Comparison of ENCODE assay signal across 10 mouse cellular contexts in genomic region chr1:42690024-42690575, GRCm38 (mm10). TPM values are rescaled to one million over a fixed set of nuclear protein-coding genes. Genes with fewer than 3 reads are reported as not detected.
A peak's percentile ranks its signal among the peaks of the same experiment; 100 is the strongest.
DNase-seq lines count a peak whose midpoint lies in the region; ATAC-seq and TF ChIP-seq lines count a peak whose summit lies in the region.
"Had no signal": no experiment of that assay in that cellular context is flagged by ENCODE, and none has a peak within 500 bp of the region (broad histone marks: within the 10 kb centered on the region; RNA-seq: fewer than 3 reads in every experiment).

No protein-coding gene starts in this region.

- H3K36me3 ChIP-seq in forebrain, postnatal 0 days (ENCODE audit: insufficient read depth): no peaks in the 10 kb centered on the region
- H3K36me3 ChIP-seq in midbrain, embryonic 14.5 days (ENCODE audit: control insufficient read depth, insufficient read depth, low read length): no peaks in the 10 kb centered on the region
- H3K36me3 ChIP-seq: heart, embryonic 12.5 days had no signal

- H3K4me1 ChIP-seq in cortical plate, adult 2 months (ENCODE audit: control insufficient read depth, insufficient read depth, low read length): no peaks in the 10 kb centered on the region
- H3K4me1 ChIP-seq in forebrain, postnatal 0 days (ENCODE audit: insufficient read depth): peaks cover 3% of the 10 kb centered on the region; the same call in 1 of the 2 replicates
- peaks cover 28% of the 10 kb centered on the region for H3K4me1 ChIP-seq in midbrain, embryonic 14.5 days (ENCODE audit: control insufficient read depth, insufficient read depth, low read length)

- TF ChIP-seq CTCF in cortical plate, adult 2 months (IDR thresholded peaks at IDR 0.05; ENCODE audit: extremely low read depth, insufficient read depth, low read length): no peak
- TF ChIP-seq CTCF in forebrain, postnatal 0 days (IDR thresholded peaks at IDR 0.05; ENCODE audit: low read depth): no peak

- peak; percentile 14 for DNase-seq in embryo, embryonic 9.5 days (ENCODE audit: extremely low spot score)
- DNase-seq in forebrain, postnatal 0 days: peak; percentile 63
- peak; percentile 56 for DNase-seq in midbrain, embryonic 14.5 days
- no peak for DNase-seq in adrenal gland, adult 18-20 months (ENCODE audit: low spot score in 2 of 2)
- no peak for DNase-seq in spleen, adult 18-20 months
- no peak for DNase-seq in left cerebral cortex, postnatal 4 days
- DNase-seq: thymus, postnatal 4 days had no signal

- no peaks in the 10 kb centered on the region for H3K27me3 ChIP-seq in forebrain, postnatal 0 days (ENCODE audit: insufficient read depth, low read length)
- H3K27me3 ChIP-seq in midbrain, embryonic 14.5 days (ENCODE audit: control insufficient read depth, insufficient read depth, low read length): no peaks in the 10 kb centered on the region

- 16% methylated on average over 4 of the region's 4 CpGs for WGBS in forebrain, postnatal 0 days
- WGBS in midbrain, embryonic 14.5 days: 5% methylated on average over 4 of the region's 4 CpGs

- no peak for ATAC-seq in forebrain, postnatal 0 days
- ATAC-seq in midbrain, embryonic 14.5 days (ENCODE audit: low FRiP score, low TSS enrichment): no peak

- peak overlapping the region; percentile 96 for H3K9ac ChIP-seq in forebrain, postnatal 0 days
- H3K9ac ChIP-seq in midbrain, embryonic 14.5 days (replicated peaks; ENCODE audit: low read length): peak overlapping the region; percentile 94
- H3K9ac ChIP-seq: heart, embryonic 12.5 days had no signal

- no peaks in the 10 kb centered on the region for H3K9me3 ChIP-seq in forebrain, postnatal 0 days (ENCODE audit: low read length)
- no peaks in the 10 kb centered on the region for H3K9me3 ChIP-seq in midbrain, embryonic 14.5 days (ENCODE audit: control insufficient read depth, low read length)
- H3K9me3 ChIP-seq: heart, embryonic 12.5 days had no signal

- peak overlapping the region; percentile 98 for H3K4me2 ChIP-seq in forebrain, postnatal 0 days (ENCODE audit: low read depth)
- H3K4me2 ChIP-seq in midbrain, embryonic 14.5 days (ENCODE audit: low read length): peak overlapping the region; percentile 98
- H3K4me2 ChIP-seq: heart, embryonic 12.5 days had no signal

- intact Hi-C loops in left cerebral cortex, postnatal 4 days (cut with DNase I): loop anchor here (2.0 to 10.0 kb wide), 4 partner anchors 427 to 1015 kb away; no protein-coding TSS in a partner anchor

- peak overlapping the region; percentile 91 for H3K27ac ChIP-seq in cortical plate, adult 2 months (ENCODE audit: insufficient read depth, low read length)
- peak overlapping the region; percentile 99 for H3K27ac ChIP-seq in forebrain, postnatal 0 days (ENCODE audit: low read depth, low read length)
- H3K27ac ChIP-seq in midbrain, embryonic 14.5 days (replicated peaks; ENCODE audit: low read depth, low read length): peak overlapping the region; percentile 99

- peak overlapping the region; percentile 24 for H3K4me3 ChIP-seq in cortical plate, adult 2 months (ENCODE audit: insufficient read depth, low read length)
- peak overlapping the region; percentile 75 for H3K4me3 ChIP-seq in forebrain, postnatal 0 days (ENCODE audit: low read depth, low read length)
- H3K4me3 ChIP-seq in midbrain, embryonic 14.5 days (replicated peaks; ENCODE audit: low read depth, low read length): peak overlapping the region; percentile 92
- H3K4me3 ChIP-seq: heart, embryonic 12.5 days had no signal

- TF ChIP-seq POLR2A in cortical plate, adult 2 months (IDR thresholded peaks at IDR 0.05; ENCODE audit: extremely low read depth, insufficient read depth, low read length): no peak

RNA-seq across cellular contexts. Expression of gene Pou3f3, which starts 5.5 kb away (rescaled TPM):
- 37.5 and 39.1 TPM in 2 replicates for polyA plus RNA-seq in cortical plate, adult 2 months (2012; rRNA removed)
- 76.9 and 81.4 TPM in 2 replicates for total RNA-seq in forebrain, postnatal 0 days (2014; rRNA removed)
- polyA plus RNA-seq in forebrain, postnatal 0 days (2015; fragmentation: Nextera tagmentation; extraction: Ambion mirVana): 22.7 and 28.0 TPM in 2 replicates
- 20.0 and 24.5 TPM in 2 replicates for polyA plus RNA-seq in midbrain, embryonic 14.5 days (2014; fragmentation: Nextera tagmentation; extraction: Ambion mirVana)
- total RNA-seq in adrenal gland, adult 18-20 months (2021): not detected
- total RNA-seq in left cerebral cortex, postnatal 4 days (2021): 100 to 1,000 TPM; 102 to 123 TPM
- total RNA-seq: common myeloid progenitor, adult 5-6 weeks had no signal

Comparison
In these comparisons a context has a peak if more than half of its experiments do, and no peak if none do; other contexts are left out.
1. H3K4me3 ChIP-seq: peak in every context shown above with its lines; median percentile 92 in midbrain, embryonic 14.5 days; 75 in forebrain, postnatal 0 days; 24 in cortical plate, adult 2 months.
2. DNase-seq: peak in embryo, embryonic 9.5 days (single experiment), forebrain, postnatal 0 days (single experiment) and midbrain, embryonic 14.5 days (single experiment); none in adrenal gland, adult 18-20 months (0 of 2), spleen, adult 18-20 months (0 of 2) and left cerebral cortex, postnatal 4 days (single experiment).
3. RNA of gene Pou3f3, which starts 5.5 kb away (total RNA-seq): 102 to 123 TPM in left cerebral cortex, postnatal 4 days and 76.9 to 81.4 TPM in forebrain, postnatal 0 days; not detected in adrenal gland, adult 18-20 months; every median in the first group is over 10 times any median in the second.
4. Peak in every context shown above with its lines, with median percentiles within 50 percentile points of each other: H3K27ac ChIP-seq.